Mouse (Mus musculus): ENCODE measurements around the gene Ammecr1. TPM values are rescaled to one million over a fixed set of nuclear protein-coding genes. Genes with fewer than 3 reads are reported as not detected.

Gene Ammecr1
- polyA plus RNA-seq, 1 experiment = not detected

- H3K27ac ChIP-seq (ENCODE audit: insufficient read depth, low read depth, low read length) = no peak overlapping the region
- no peak overlapping the region for H3K4me3 ChIP-seq (ENCODE audit: insufficient read depth, low read depth, low read length)
- no peak for TF ChIP-seq POLR2A (IDR thresholded peaks at IDR 0.05; ENCODE audit: insufficient read depth, low read depth, low read length)
- no peak for TF ChIP-seq CTCF (IDR thresholded peaks at IDR 0.05; ENCODE audit: insufficient read depth, low read depth, low read length)
- 0 out of 2 replicates have a peak, but pooled peaks cover 6% of the 10 kb centered on the region for H3K4me1 ChIP-seq (ENCODE audit: control insufficient read depth, insufficient read depth, low read length)
- WGBS = 81% methylated on average over 6 of the region's 6 CpGs
Measured at GRCm38 (mm10) chrX:142806126-142806525, 160.4 kb downstream of the Ammecr1 start.

GRCm38 (mm10) chrX:142804596-142804995, 161.9 kb downstream of the Ammecr1 start:
- 69% methylated on average over 3 of the region's 3 CpGs for WGBS
- H3K4me1 ChIP-seq (ENCODE audit: control insufficient read depth, insufficient read depth, low read length) = 0 out of 2 replicates have a peak, but pooled peaks cover 6% of the 10 kb centered on the region
- TF ChIP-seq POLR2A (IDR thresholded peaks at IDR 0.05; ENCODE audit: insufficient read depth, low read depth, low read length) (no peak), CTCF (IDR thresholded peaks at IDR 0.05; ENCODE audit: insufficient read depth, low read depth, low read length) (no peak)
- no peak overlapping the region for H3K27ac ChIP-seq (ENCODE audit: insufficient read depth, low read depth, low read length)
- H3K4me3 ChIP-seq (ENCODE audit: insufficient read depth, low read depth, low read length) = no peak overlapping the region

Other genes starting within 250 kb of the Ammecr1 start
- gene Rtl9, start 132.9 kb upstream of the Ammecr1 start, polyA plus RNA-seq (2012; ENCODE audit: insufficient read depth, insufficient read length, low replicate concordance, missing spikeins) = not detected in 2 replicates